Mouse (Mus musculus) gastrocnemius, adult 2 months (tissue): ENCODE data around the gene Ust. TPM values are rescaled to one million over a fixed set of nuclear protein-coding genes. Genes with fewer than 3 reads are reported as not detected.
"Not testable (repeated sequence)": the region's sequence is repeated elsewhere in the genome, so short reads cannot be mapped to it uniquely, and the experiment has no call there.

Source experiments
- DNase-seq: peaks from one replicate; pipeline ENCODE4 v3.0.0; 2022
- H3K27ac ChIP-seq: fragments of 200-600 bp; 2 replicates; pipeline ENCODE4 v1.8.1; 2022; ENCODE audit warnings: mild to moderate bottlenecking
- H3K4me3 ChIP-seq: fragments of 200-600 bp; 2 replicates; pipeline ENCODE4 v1.8.1; 2022; ENCODE audit warnings: mild to moderate bottlenecking, moderate library complexity
- CTCF ChIP-seq: fragments of 200-600 bp; IDR thresholded peaks from 2 replicates; pipeline ENCODE4 v1.8.1; 2022; ENCODE audit warnings: antibody characterized with exemption, mild to moderate bottlenecking, moderate library complexity
- intact Hi-C: fragments of 180-260 bp; cut with DNase I; formaldehyde crosslinking; loops from one replicate; pipeline ENCODE4 v1.15.1; 2025
- long read RNA-seq, 2 experiments: library from polyadenylated mRNA; stranded (forward); transcript quantifications; one replicate each; pipeline ENCODE4 v2.0.0; 2021
- total RNA-seq, 2 experiments: library from RNA; stranded (reverse); gene quantifications; 2 replicates each; pipeline ENCODE4 v1.2.3; 2021

The Ust gene
- total RNA-seq: 1 to 10 TPM in 1 of 2 experiments, under 1 TPM in 1; 0.99 to 1.8 TPM
- long read RNA-seq, experiment 1, full-length matches to known transcripts: 1 of 1 reads
- long read RNA-seq, experiment 1, partial matches to known transcripts: 0 of 1 reads
- long read RNA-seq, experiment 1, other reads (novel, unspliced or antisense): 0 of 1 reads
- long read RNA-seq, experiment 2: 0 reads

GRCm38 (mm10) chr10:8518141-8519013 is at the start of gene Ust:
Gene Ust (minus strand): TSS chr10:8518825.
- H3K4me3 ChIP-seq: peak within 1 kb of the TSS; percentile 89
- intact Hi-C loops: loop anchor here (10.0 kb wide), 1 partner anchor 194 kb away; no protein-coding TSS in a partner anchor
- TF ChIP-seq CTCF: no peak
- peak; percentile 88 for DNase-seq
- peak within 1 kb of the TSS; percentile 88 for H3K27ac ChIP-seq

GRCm38 (mm10) chr10:8561366-8561765 is 42.7 kb upstream of the Ust start:
- no peak overlapping the region for H3K27ac ChIP-seq
- intact Hi-C loops: no loop called here
- no peak for DNase-seq
- H3K4me3 ChIP-seq: no peak overlapping the region
- no peak for TF ChIP-seq CTCF

- H3K4me3 ChIP-seq, intact Hi-C loops, H3K27ac ChIP-seq, DNase-seq: not testable (repeated sequence)
These were observed 40.9 kb upstream of the Ust start for GRCm38 (mm10) chr10:8559566-8559965.

GRCm38 (mm10) chr10:8552239-8552638 is 33.6 kb upstream of the Ust start:
- DNase-seq, H3K27ac ChIP-seq, H3K4me3 ChIP-seq, intact Hi-C loops: not testable (repeated sequence)

- H3K4me3 ChIP-seq, intact Hi-C loops, DNase-seq, H3K27ac ChIP-seq: not testable (repeated sequence)
These were observed 33.0 kb upstream of the Ust start for GRCm38 (mm10) chr10:8551601-8552000.

GRCm38 (mm10) chr10:8541514-8541913 is 22.9 kb upstream of the Ust start:
- no peak for TF ChIP-seq CTCF
- H3K4me3 ChIP-seq: no peak overlapping the region
- no peak overlapping the region for H3K27ac ChIP-seq
- intact Hi-C loops: no loop called here
- DNase-seq: no peak

GRCm38 (mm10) chr10:8535445-8535844 is 16.8 kb upstream of the Ust start:
- no peak for TF ChIP-seq CTCF
- Histone ChIP-seq H3K27ac (no peak overlapping the region), H3K4me3 (no peak overlapping the region)
- intact Hi-C loops: no loop called here
- DNase-seq: no peak

GRCm38 (mm10) chr10:8531651-8532050 is 13.0 kb upstream of the Ust start:
- no peak overlapping the region for H3K4me3 ChIP-seq
- intact Hi-C loops: no loop called here
- no peak for DNase-seq
- TF ChIP-seq CTCF: no peak
- no peak overlapping the region for H3K27ac ChIP-seq

GRCm38 (mm10) chr10:8530505-8531051 is 12.0 kb upstream of the Ust start:
- no peak for TF ChIP-seq CTCF
- intact Hi-C loops: no loop called here
- no peak overlapping the region for H3K27ac ChIP-seq
- H3K4me3 ChIP-seq: no peak overlapping the region
- DNase-seq: no peak

GRCm38 (mm10) chr10:8529173-8529572 is 10.5 kb upstream of the Ust start:
- Histone ChIP-seq H3K27ac (no peak overlapping the region), H3K4me3 (no peak overlapping the region)
- peak; percentile 55 for TF ChIP-seq CTCF
- DNase-seq: no peak
- intact Hi-C loops: no loop called here

- H3K4me3 ChIP-seq: no peak overlapping the region
- TF ChIP-seq CTCF: no peak
- no peak for DNase-seq
- H3K27ac ChIP-seq: no peak overlapping the region
- intact Hi-C loops: no loop called here
These were observed 6.7 kb upstream of the Ust start for GRCm38 (mm10) chr10:8525354-8525753.

GRCm38 (mm10) chr10:8521536-8521935 is 2.9 kb upstream of the Ust start:
- Histone ChIP-seq H3K27ac (no peak overlapping the region), H3K4me3 (no peak overlapping the region)
- intact Hi-C loops: no loop called here
- DNase-seq: no peak
- no peak for TF ChIP-seq CTCF

GRCm38 (mm10) chr10:8520766-8521395 is 2.3 kb upstream of the Ust start:
- H3K27ac ChIP-seq: no peak overlapping the region
- H3K4me3 ChIP-seq: no peak overlapping the region
- intact Hi-C loops: no loop called here
- TF ChIP-seq CTCF: no peak
- no peak for DNase-seq
